Mouse (Mus musculus) cortical plate, adult 2 months (tissue): Measurements from ENCODE around the gene Arhgap24.

Experiments used
- CTCF ChIP-seq: fragments of 200-500 bp; IDR thresholded peaks from 2 replicates; pipeline ENCODE4 v1.5.1; 2011; ENCODE audit warnings: mild to moderate bottlenecking, control low read depth, low read length; ENCODE audit not compliant: insufficient read depth; ENCODE audit errors: extremely low read depth
- POLR2A ChIP-seq: fragments of 200-500 bp; IDR thresholded peaks from 2 replicates; pipeline ENCODE4 v1.6.1; 2011; ENCODE audit warnings: mild to moderate bottlenecking, low read length, control low read depth; ENCODE audit not compliant: insufficient read depth; ENCODE audit errors: extremely low read depth

DNA sequence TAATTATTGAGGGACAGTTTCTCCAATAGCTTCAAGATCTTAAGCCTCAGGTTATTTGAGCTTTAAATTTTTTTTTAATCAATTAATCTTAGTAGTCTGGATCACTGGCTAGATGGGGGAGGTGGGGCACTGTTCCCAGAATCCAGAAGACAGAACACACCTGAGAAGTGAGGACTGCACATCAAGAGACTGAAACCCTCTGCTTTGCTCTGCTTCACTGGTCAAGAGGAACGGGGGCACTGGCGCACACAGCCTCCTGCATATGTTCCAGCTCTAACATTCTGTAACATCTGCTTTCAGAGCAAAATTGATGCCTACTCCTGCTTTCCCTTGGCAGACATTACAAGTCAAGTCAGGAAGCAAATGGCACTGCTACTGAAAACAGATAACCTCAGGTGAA lies 439.0 kb downstream of the Arhgap24 start:
- TF ChIP-seq CTCF, result no peak
- no peak for TF ChIP-seq POLR2A
